Mouse (Mus musculus) liver, adult 2 months (tissue): ENCODE data around the gene Actl6a.

Source experiments
- CTCF ChIP-seq: fragments of 200-500 bp; IDR thresholded peaks from 2 replicates; pipeline ENCODE4 v1.5.1; 2011; ENCODE audit warnings: low read depth, low read length, control low read depth
- POLR2A ChIP-seq: fragments of 200-500 bp; IDR thresholded peaks from 2 replicates; pipeline ENCODE4 v1.6.1; 2011; ENCODE audit warnings: low read length, control low read depth; ENCODE audit not compliant: insufficient read depth; ENCODE audit errors: extremely low read depth

DNA sequence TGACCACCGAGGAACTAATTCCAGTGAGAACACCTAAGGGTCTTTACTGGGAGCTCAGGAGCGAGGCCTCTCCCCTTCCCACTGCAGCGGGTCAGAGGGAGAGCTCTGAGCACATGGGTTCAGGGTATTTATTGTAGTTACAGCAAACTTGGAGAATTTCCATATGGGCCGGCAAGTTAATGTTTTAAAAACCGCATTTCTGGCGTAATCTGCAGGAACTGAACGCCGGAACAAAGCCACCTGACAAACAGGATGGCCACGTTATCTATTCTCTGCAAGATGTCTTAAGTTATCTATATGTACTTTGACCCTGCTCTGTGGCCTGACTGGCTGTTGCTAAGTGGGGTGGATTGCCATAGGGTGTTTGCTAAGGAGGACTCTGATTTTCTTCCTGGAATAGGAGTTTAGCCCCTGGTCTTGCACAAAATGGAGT, 16.5 kb upstream of the Actl6a start:
- TF ChIP-seq CTCF (no peak), POLR2A (no peak)
